Mouse (Mus musculus): ENCODE measurements around the gene Defb47.
A peak's percentile ranks its signal among the peaks of the same experiment; 100 is the strongest.

The Defb47 gene

GRCm38 (mm10) chr14:62997777-62998176, at the start of gene Defb47:
TSS of gene Defb47 (plus strand) at chr14:62998077.
- no peak for DNase-seq

GRCm38 (mm10) chr14:62956091-62956490, 41.8 kb upstream of the Defb47 start:
- no peak for DNase-seq

- no peak for DNase-seq
Observed at GRCm38 (mm10) chr14:62963632-62964031, 34.2 kb upstream of the Defb47 start.

GRCm38 (mm10) chr14:62965342-62965741, 32.5 kb upstream of the Defb47 start:
- DNase-seq: no peak

- DNase-seq: peak; percentile 18 to 55
Observed at GRCm38 (mm10) chr14:62965811-62966520, 31.9 kb upstream of the Defb47 start.

GRCm38 (mm10) chr14:62975046-62975445, 22.8 kb upstream of the Defb47 start:
- DNase-seq: peak; percentile 84 to 86

GRCm38 (mm10) chr14:62979815-62980214, 18.1 kb upstream of the Defb47 start:
- DNase-seq: no peak

- DNase-seq: no peak
Observed at GRCm38 (mm10) chr14:62984410-62984809, 13.5 kb upstream of the Defb47 start, which contains the start of gene Defb48. TSS of gene Defb48 (minus strand) at chr14:62984510.

GRCm38 (mm10) chr14:62991271-62991670, 6.6 kb upstream of the Defb47 start:
- peak in 1 of 2 experiments; percentile 10 for DNase-seq

GRCm38 (mm10) chr14:62991849-62992510, 5.9 kb upstream of the Defb47 start:
- DNase-seq: no peak

- DNase-seq: no peak
Observed at GRCm38 (mm10) chr14:62998977-62999376, 1.1 kb downstream of the Defb47 start.

GRCm38 (mm10) chr14:63002588-63002987, 4.7 kb downstream of the Defb47 start:
- no peak for DNase-seq

- DNase-seq: no peak
Observed at GRCm38 (mm10) chr14:63011471-63011870, 13.6 kb downstream of the Defb47 start, which contains the start of gene Defb43. TSS of gene Defb43 (plus strand) at chr14:63011771.

- no peak for DNase-seq
Observed at GRCm38 (mm10) chr14:63013082-63013481, 15.2 kb downstream of the Defb47 start.

- DNase-seq: no peak
Observed at GRCm38 (mm10) chr14:63014667-63015066, 16.8 kb downstream of the Defb47 start.

- DNase-seq: no peak
Observed at GRCm38 (mm10) chr14:63020524-63021156, 22.8 kb downstream of the Defb47 start.

- DNase-seq: no peak
Observed at GRCm38 (mm10) chr14:63046691-63047090, 48.8 kb downstream of the Defb47 start, which contains the start of gene Defb42. TSS of gene Defb42 (plus strand) at chr14:63046991.

GRCm38 (mm10) chr14:63049910-63050370, 52.1 kb downstream of the Defb47 start, which contains the start of gene Defb30:
TSS of gene Defb30 (minus strand) at chr14:63049960.
- DNase-seq: no peak
